Mouse (Mus musculus) MEL (cell line): Measurements from ENCODE around the gene Gmds. TPM values are rescaled to one million over a fixed set of nuclear protein-coding genes. Genes with fewer than 3 reads are reported as not detected.

Source experiments
- DNase-seq: peaks from one replicate; pipeline ENCODE4 v3.0.0; 2011; ENCODE audit warnings: low read depth, low spot score
- H3K27ac ChIP-seq: 2 replicates; pipeline ENCODE4 v1.5.1; 2012; ENCODE audit warnings: low read depth, mild to moderate bottlenecking, control low read depth, low read length, moderate library complexity; ENCODE audit not compliant: control insufficient read depth
- H3K27me3 ChIP-seq, 2 experiments: fragments of 150-350 bp in 1 of 2; sonication (generic) in 1 of 2; 2 replicates each; pipeline ENCODE4 v1.6.1; 2012; ENCODE audit warnings: low read length in 2 of 2, mild to moderate bottlenecking in 2 of 2, improper control_type of control experiment in 1 of 2, moderate library complexity in 1 of 2; ENCODE audit not compliant: insufficient read depth in 2 of 2, control insufficient read depth in 1 of 2
- H3K36me3 ChIP-seq, 2 experiments: 2 replicates each; pipeline ENCODE4 v1.6.1; 2012 to 2014; ENCODE audit warnings: low read length in 2 of 2, improper control_type of control experiment in 1 of 2, inconsistent platforms in 1 of 2, mild to moderate bottlenecking in 1 of 2; ENCODE audit not compliant: insufficient read depth in 2 of 2, control insufficient read depth in 1 of 2
- H3K4me1 ChIP-seq, 2 experiments: fragments of 150-350 bp in 1 of 2; sonication (generic) in 1 of 2; 2 replicates each; pipeline ENCODE4 v1.6.1; 2012; ENCODE audit warnings: low read length in 2 of 2, improper control_type of control experiment in 1 of 2, mild to moderate bottlenecking in 1 of 2; ENCODE audit not compliant: insufficient read depth in 2 of 2, control insufficient read depth in 1 of 2
- H3K4me3 ChIP-seq, 2 experiments: fragments of 150-350 bp in 1 of 2; sonication (generic) in 1 of 2; 2 replicates each; pipeline ENCODE4 v1.5.1; 2012; ENCODE audit warnings: low read depth in 2 of 2, low read length in 2 of 2, mild to moderate bottlenecking in 2 of 2, moderate library complexity in 2 of 2, control low read depth in 1 of 2, improper control_type of control experiment in 1 of 2; ENCODE audit not compliant: control insufficient read depth in 1 of 2, insufficient read depth in 1 of 2
- H3K79me2 ChIP-seq: 2 replicates; pipeline ENCODE4 v1.6.1; 2012; ENCODE audit warnings: mild to moderate bottlenecking, low read length, moderate library complexity; ENCODE audit not compliant: control insufficient read depth, poor library complexity, insufficient read depth
- H3K9ac ChIP-seq: 2 replicates; pipeline ENCODE4 v1.6.1; 2012; ENCODE audit warnings: low read depth, mild to moderate bottlenecking, control low read depth, low read length, moderate library complexity; ENCODE audit not compliant: control insufficient read depth, poor library complexity, severe bottlenecking
- H3K9me3 ChIP-seq: fragments of 150-350 bp; sonication (generic); replicated peaks from 2 replicates; pipeline ENCODE4 v1.6.1; 2012; ENCODE audit warnings: mild to moderate bottlenecking, low read length, improper control_type of control experiment, moderate library complexity; ENCODE audit not compliant: insufficient read depth
- BHLHE40 ChIP-seq: IDR thresholded peaks from 2 replicates; pipeline ENCODE4 v1.6.1; 2012; ENCODE audit warnings: low read depth, mild to moderate bottlenecking, inconsistent platforms, low read length, improper control_type of control experiment, borderline replicate concordance
- CHD1 ChIP-seq: IDR thresholded peaks from 2 replicates; pipeline ENCODE4 v1.6.1; 2012; ENCODE audit warnings: low read depth, mild to moderate bottlenecking, inconsistent platforms, low read length, improper control_type of control experiment
- CHD2 ChIP-seq: IDR thresholded peaks from 2 replicates; pipeline ENCODE4 v1.6.1; 2011; ENCODE audit warnings: low read length, improper control_type of control experiment
- CTCF ChIP-seq, 3 experiments: IDR thresholded peaks in 2 of 3; conservative IDR thresholded peaks in 1 of 3; 2 replicates each; pipeline ENCODE4 v1.5.1; 2011 to 2012; ENCODE audit warnings: low read length in 3 of 3, low read depth in 2 of 3, mild to moderate bottlenecking in 2 of 3, improper control_type of control experiment in 1 of 3, inconsistent platforms in 1 of 3, mixed read lengths in 1 of 3, moderate library complexity in 1 of 3; ENCODE audit not compliant: control insufficient read depth in 1 of 3, insufficient read depth in 1 of 3, poor library complexity in 1 of 3, severe bottlenecking in 1 of 3
- E2F4 ChIP-seq: IDR thresholded peaks from 2 replicates; pipeline ENCODE4 v1.6.1; 2011; ENCODE audit warnings: low read depth, low read length, improper control_type of control experiment, borderline replicate concordance
- ELF1 ChIP-seq: IDR thresholded peaks from 2 replicates; pipeline ENCODE4 v1.6.1; 2014; ENCODE audit warnings: low read depth, mild to moderate bottlenecking, inconsistent platforms, low read length, improper control_type of control experiment, moderate library complexity
- EP300 ChIP-seq, 2 experiments: IDR thresholded peaks; 2 replicates each; pipeline ENCODE4 v1.6.1; 2011; ENCODE audit warnings: improper control_type of control experiment in 2 of 2, low read length in 2 of 2, low read depth in 1 of 2, mild to moderate bottlenecking in 1 of 2
- ETS1 ChIP-seq: IDR thresholded peaks from 2 replicates; pipeline ENCODE4 v1.6.1; 2012; ENCODE audit warnings: low read depth, mild to moderate bottlenecking, inconsistent platforms, low read length, improper control_type of control experiment, moderate library complexity
- GABPA ChIP-seq: IDR thresholded peaks from 2 replicates; pipeline ENCODE4 v1.6.1; 2012; ENCODE audit warnings: low read depth, mild to moderate bottlenecking, inconsistent platforms, low read length, improper control_type of control experiment, moderate library complexity
- GATA1 ChIP-seq: IDR thresholded peaks from 2 replicates; pipeline ENCODE4 v1.6.1; 2011; ENCODE audit warnings: low read depth, low read length, improper control_type of control experiment
- HCFC1 ChIP-seq: IDR thresholded peaks from 2 replicates; pipeline ENCODE4 v1.6.1; 2012; ENCODE audit warnings: low read depth, mild to moderate bottlenecking, inconsistent platforms, low read length, improper control_type of control experiment, moderate library complexity
- JUND ChIP-seq: IDR thresholded peaks from 2 replicates; pipeline ENCODE4 v1.6.1; 2011; ENCODE audit warnings: low read depth, mild to moderate bottlenecking, improper control_type of control experiment, low read length
- KAT2A ChIP-seq: conservative IDR thresholded peaks from 2 replicates; pipeline ENCODE4 v1.6.1; 2012; ENCODE audit warnings: low read depth, low read length, improper control_type of control experiment, inconsistent platforms
- MAFK ChIP-seq: IDR thresholded peaks from 2 replicates; pipeline ENCODE4 v1.6.1; 2011; ENCODE audit warnings: low read depth, mild to moderate bottlenecking, low read length, improper control_type of control experiment, borderline replicate concordance
- MAX ChIP-seq: IDR thresholded peaks from 2 replicates; pipeline ENCODE4 v1.6.1; 2011; ENCODE audit warnings: low read length, improper control_type of control experiment
- MAZ ChIP-seq: IDR thresholded peaks from 2 replicates; pipeline ENCODE4 v1.6.1; 2012; ENCODE audit warnings: low read depth, mild to moderate bottlenecking, inconsistent platforms, low read length, improper control_type of control experiment
- MEF2A ChIP-seq: IDR thresholded peaks from 2 replicates; pipeline ENCODE4 v1.6.1; 2014; ENCODE audit warnings: low read depth, mild to moderate bottlenecking, inconsistent platforms, low read length, improper control_type of control experiment; ENCODE audit not compliant: poor library complexity, insufficient replicate concordance, severe bottlenecking; ENCODE audit errors: extremely low read depth
- MXI1 ChIP-seq: IDR thresholded peaks from 2 replicates; pipeline ENCODE4 v1.6.1; 2011; ENCODE audit warnings: mild to moderate bottlenecking, low read depth, low read length, improper control_type of control experiment
- MYB ChIP-seq: IDR thresholded peaks from 2 replicates; pipeline ENCODE4 v1.6.1; 2011; ENCODE audit warnings: mild to moderate bottlenecking, low read depth, low read length, improper control_type of control experiment
- MYC ChIP-seq: IDR thresholded peaks from 2 replicates; pipeline ENCODE4 v1.6.1; 2011; ENCODE audit warnings: low read depth, mild to moderate bottlenecking, low read length, improper control_type of control experiment, moderate library complexity
- NELFE ChIP-seq: IDR thresholded peaks from 2 replicates; pipeline ENCODE4 v1.6.1; 2011; ENCODE audit warnings: low read depth, low read length, improper control_type of control experiment
- NRF1 ChIP-seq: IDR thresholded peaks from 2 replicates; pipeline ENCODE4 v1.6.1; 2014; ENCODE audit warnings: low read depth, mild to moderate bottlenecking, inconsistent platforms, low read length, improper control_type of control experiment, moderate library complexity; ENCODE audit not compliant: poor library complexity, insufficient read depth, severe bottlenecking
- POLR2A ChIP-seq, 2 experiments: IDR thresholded peaks; 2 replicates each; pipeline ENCODE4 v1.6.1; 2011 to 2012; ENCODE audit warnings: low read length in 2 of 2, mild to moderate bottlenecking in 2 of 2, control low read depth in 1 of 2, improper control_type of control experiment in 1 of 2, low read depth in 1 of 2, moderate library complexity in 1 of 2; ENCODE audit not compliant: control insufficient read depth in 1 of 2, insufficient read depth in 1 of 2, poor library complexity in 1 of 2
- POLR2AphosphoS2 ChIP-seq: IDR thresholded peaks from 2 replicates; pipeline ENCODE4 v1.6.1; 2011; ENCODE audit warnings: low read length, improper control_type of control experiment
- POLR2AphosphoS5 ChIP-seq: IDR thresholded peaks from 2 replicates; pipeline ENCODE4 v1.6.1; 2012; ENCODE audit warnings: low read depth, borderline replicate concordance, mild to moderate bottlenecking, inconsistent platforms, low read length, moderate library complexity, mixed read lengths
- RAD21 ChIP-seq: IDR thresholded peaks from 2 replicates; pipeline ENCODE4 v1.6.1; 2011; ENCODE audit warnings: mild to moderate bottlenecking, low read depth, low read length, improper control_type of control experiment
- RCOR1 ChIP-seq: IDR thresholded peaks from 2 replicates; pipeline ENCODE4 v1.6.1; 2012; ENCODE audit warnings: low read depth, mild to moderate bottlenecking, inconsistent platforms, low read length, improper control_type of control experiment
- SIN3A ChIP-seq: IDR thresholded peaks from 2 replicates; pipeline ENCODE4 v1.6.1; 2012; ENCODE audit warnings: low read length, improper control_type of control experiment, inconsistent platforms
- SMC3 ChIP-seq: IDR thresholded peaks from 2 replicates; pipeline ENCODE4 v1.6.1; 2011; ENCODE audit warnings: low read depth, low read length, improper control_type of control experiment
- TAL1 ChIP-seq: IDR thresholded peaks from 2 replicates; pipeline ENCODE4 v1.6.1; 2012; ENCODE audit warnings: mild to moderate bottlenecking, inconsistent platforms, low read length, moderate library complexity, mixed read lengths
- TBP ChIP-seq: IDR thresholded peaks from 2 replicates; pipeline ENCODE4 v1.8.0; 2011; ENCODE audit warnings: low read depth, low read length, improper control_type of control experiment
- TCF12 ChIP-seq: IDR thresholded peaks from 2 replicates; pipeline ENCODE4 v1.6.1; 2014; ENCODE audit warnings: low read depth, mild to moderate bottlenecking, inconsistent platforms, low read length, improper control_type of control experiment, moderate library complexity
- UBTF ChIP-seq: IDR thresholded peaks from 2 replicates; pipeline ENCODE4 v1.6.1; 2012; ENCODE audit warnings: low read depth, mild to moderate bottlenecking, inconsistent platforms, low read length, improper control_type of control experiment, moderate library complexity, borderline replicate concordance; ENCODE audit not compliant: insufficient read depth
- USF1 ChIP-seq: IDR thresholded peaks from 2 replicates; pipeline ENCODE4 v1.6.1; 2014; ENCODE audit warnings: low read depth, mild to moderate bottlenecking, inconsistent platforms, low read length, improper control_type of control experiment, moderate library complexity
- USF2 ChIP-seq, 2 experiments: IDR thresholded peaks; 2 replicates each; pipeline ENCODE4 v1.6.1; 2011 to 2012; ENCODE audit warnings: improper control_type of control experiment in 2 of 2, low read length in 2 of 2, borderline replicate concordance in 1 of 2, inconsistent platforms in 1 of 2, low read depth in 1 of 2, mild to moderate bottlenecking in 1 of 2; ENCODE audit not compliant: insufficient read depth in 1 of 2
- ZC3H11A ChIP-seq: IDR thresholded peaks from 2 replicates; pipeline ENCODE4 v1.6.1; 2012; ENCODE audit warnings: low read depth, mild to moderate bottlenecking, inconsistent platforms, low read length, improper control_type of control experiment
- ZKSCAN1 ChIP-seq: IDR thresholded peaks from 2 replicates; pipeline ENCODE4 v1.6.1; 2012; ENCODE audit warnings: low read depth, mild to moderate bottlenecking, inconsistent platforms, low read length, improper control_type of control experiment, moderate library complexity
- ZMIZ1 ChIP-seq: IDR thresholded peaks from 2 replicates; pipeline ENCODE4 v1.6.1; 2012; ENCODE audit warnings: low read depth, mild to moderate bottlenecking, inconsistent platforms, low read length, improper control_type of control experiment, moderate library complexity
- polyA plus RNA-seq, 2 experiments: library from polyadenylated mRNA; stranded (reverse) in 1 of 2; unstranded in 1 of 2; fragments of >175 nt in 1 of 2; fragments of >200 nt in 1 of 2; gene quantifications; 2 replicates each; pipeline versions ENCODE4 v1.2.1 to v1.2.4; 2012; ENCODE audit warnings: low replicate concordance in 2 of 2, low read depth in 1 of 2; ENCODE audit not compliant: insufficient read length in 2 of 2, insufficient read depth in 1 of 2, missing spikeins in 1 of 2
- total RNA-seq: library from RNA; depleted of rRNA; stranded (reverse); fragments of 300-350 nt; gene quantifications from 2 replicates; pipeline ENCODE4 v1.2.3, GENCODE M21; 2012

Gmds gene
- total and polyA plus RNA-seq, 3 experiments = 17.4 to 32.2 TPM; not detected in 1

GRCm38 (mm10) chr13:32234019-32234418, 104.5 kb downstream of the Gmds start:
- Histone ChIP-seq H3K27ac (peak overlapping the region; percentile 53), H3K4me1 (peaks cover 18 to 19% of the 10 kb centered on the region in 2 experiments), H3K9me3 (no peaks in the 10 kb centered on the region), H3K36me3 (peaks cover 0 to 24% of the 10 kb centered on the region in 2 experiments; a peak in 2 of 4 replicates), H3K79me2 (no peaks in the 10 kb centered on the region), H3K9ac (peak overlapping the region; percentile 56), H3K4me3 (peak overlapping the region; percentile 37 to 60), H3K27me3 (no peaks in the 10 kb centered on the region)
- peak; percentile 89 for DNase-seq
- TF ChIP-seq USF2 (IDR thresholded peaks at IDR 0.05; ENCODE audit: borderline replicate concordance in 1 of 2, insufficient read depth in 1 of 2, low read depth in 1 of 2, low read length in 2 of 2) (no peak), SMC3 (no peak), GABPA (no peak), CTCF (IDR thresholded peaks at IDR 0.05 in 2 of 3, conservative IDR thresholded peaks at IDR 0.05 in 1 of 3; ENCODE audit: control insufficient read depth in 1 of 3, insufficient read depth in 1 of 3, low read depth in 2 of 3, low read length in 3 of 3, poor library complexity in 1 of 3, severe bottlenecking in 1 of 3) (no peak), POLR2AphosphoS5 (no peak), CHD2 (no peak), BHLHE40 (no peak), ELF1 (no peak), TAL1 (peak; percentile 93), POLR2A (IDR thresholded peaks at IDR 0.05; ENCODE audit: control insufficient read depth in 1 of 2, insufficient read depth in 1 of 2, low read depth in 1 of 2, low read length in 2 of 2, poor library complexity in 1 of 2) (no peak), NRF1 (no peak), TCF12 (peak; percentile 92), RAD21 (no peak), ZKSCAN1 (no peak), HCFC1 (no peak), UBTF (0 out of 2 replicates have a peak, but pooled peaks have one; percentile 50), CHD1 (no peak), TBP (peak; percentile 88), E2F4 (no peak), MAX (peak; percentile 93), RCOR1 (no peak), JUND (no peak), MAZ (no peak), EP300 (IDR thresholded peaks at IDR 0.05; ENCODE audit: low read depth in 1 of 2, low read length in 2 of 2) (peak; percentile 79 to 88), ZC3H11A (no peak), MXI1 (peak; percentile 96), ETS1 (peak; percentile 96), MYB (no peak), ZMIZ1 (no peak), SIN3A (peak; percentile 88), MAFK (no peak), GATA1 (peak; percentile 89), NELFE (no peak), POLR2AphosphoS2 (no peak), KAT2A (no peak), USF1 (no peak), MYC (peak; percentile 89), MEF2A (no peak)
